Mouse (Mus musculus): ENCODE results near the gene Prdm12.
A peak's percentile ranks its signal among the peaks of the same experiment; 100 is the strongest.

DNA sequence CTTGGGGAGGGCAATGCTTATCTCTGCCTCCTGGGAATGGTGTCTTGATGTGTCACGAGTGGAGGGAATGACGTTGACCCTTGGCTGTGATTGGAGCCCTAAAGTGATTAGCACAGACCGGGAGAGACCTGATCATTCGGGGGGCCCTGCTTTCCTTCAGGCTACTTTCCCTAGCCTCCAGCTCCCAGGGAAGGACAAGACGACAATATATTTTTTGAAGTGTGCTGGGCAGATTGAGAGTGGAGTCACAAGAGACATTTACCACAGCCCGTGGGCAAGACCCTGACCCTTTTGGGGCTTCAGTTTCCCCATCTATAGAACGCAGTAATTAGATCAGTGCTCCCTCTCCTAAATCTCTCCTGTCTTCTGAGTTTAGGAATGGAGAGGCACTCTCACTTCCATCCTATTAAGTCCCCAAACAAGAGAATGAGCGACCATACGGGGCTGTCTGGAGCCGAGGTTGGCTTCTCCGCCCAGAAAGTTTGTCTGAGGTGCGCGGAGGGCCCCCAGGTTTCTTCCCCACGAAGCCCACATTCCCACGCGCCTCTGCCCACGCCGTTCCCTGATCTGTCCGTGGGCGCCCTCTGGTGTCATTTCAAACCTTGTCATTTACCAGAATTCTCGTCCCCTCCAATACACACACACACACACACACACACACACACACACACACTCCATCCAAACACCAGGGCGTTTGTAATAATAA is 15.2 kb downstream of the Prdm12 start:
- no peak for TF ChIP-seq POLR2A (IDR thresholded peaks at IDR 0.05; ENCODE audit: low read depth, low read length)
- peak; percentile 62 for TF ChIP-seq CTCF (IDR thresholded peaks at IDR 0.05; ENCODE audit: borderline replicate concordance, insufficient read depth, low read length)
